Comparison of ENCODE assay signal across 18 mouse cellular contexts in the genomic region with DNA sequence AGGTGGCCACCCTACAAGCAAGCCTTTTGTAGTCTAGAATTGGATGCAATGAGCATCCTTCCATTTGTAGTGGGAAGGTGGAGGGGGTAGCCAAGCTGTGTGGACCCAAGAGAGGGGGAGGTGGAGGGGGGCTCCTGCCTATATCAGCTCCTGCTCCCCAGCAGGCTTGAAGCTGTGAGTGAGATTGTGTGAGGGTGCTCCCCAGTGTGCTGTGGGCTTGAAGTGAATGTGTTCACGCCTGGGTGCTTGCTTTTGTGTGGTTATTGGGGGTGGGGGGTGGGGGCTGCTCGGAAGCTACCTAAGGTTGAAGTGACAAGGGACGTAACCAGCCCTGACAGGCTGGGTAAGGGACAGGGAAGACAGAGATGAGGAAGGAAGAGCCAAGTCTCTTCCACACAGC. TPM values are rescaled to one million over a fixed set of nuclear protein-coding genes. Genes with fewer than 3 reads are reported as not detected.
A peak's percentile ranks its signal among the peaks of the same experiment; 100 is the strongest.
DNase-seq lines count a peak whose midpoint lies in the region; ATAC-seq and TF ChIP-seq lines count a peak whose summit lies in the region.
"Had no signal": no experiment of that assay in that cellular context is flagged by ENCODE, and none has a peak within 500 bp of the region (broad histone marks: within the 10 kb centered on the region; RNA-seq: fewer than 3 reads in every experiment).

No protein-coding gene starts in this region.

- no peak overlapping the region; the same call in 1 of the 2 replicates for H3K4me2 ChIP-seq in heart, postnatal 0 days (ENCODE audit: low read depth, low read length)

- intact Hi-C loops in heart, postnatal 10 days (cut with DNase I) = no loop called here

- no peaks in the 10 kb centered on the region for H3K9me3 ChIP-seq in heart, postnatal 0 days (replicated peaks; ENCODE audit: control insufficient read depth, low read length)
- H3K9me3 ChIP-seq: intestine, embryonic 15.5 days had no signal

- TF ChIP-seq CTCF in heart, postnatal 0 days (IDR thresholded peaks at IDR 0.05; ENCODE audit: low read depth) = no peak
- TF ChIP-seq CTCF in bone marrow, adult 2 months (IDR thresholded peaks at IDR 0.05; ENCODE audit: control insufficient read depth, insufficient read depth, low read length) = no peak

- H3K27me3 ChIP-seq in heart, postnatal 0 days (ENCODE audit: control insufficient read depth, insufficient read depth, low read length) = peaks cover 15% of the 10 kb centered on the region
- no peaks in the 10 kb centered on the region for H3K27me3 ChIP-seq in splenic B cell, adult 2 months (ENCODE audit: control insufficient read depth, insufficient read depth, low read length, poor library complexity, severe bottlenecking)

- peaks cover 32% of the 10 kb centered on the region for H3K4me1 ChIP-seq in heart, postnatal 0 days (ENCODE audit: control insufficient read depth, insufficient read depth)
- peaks cover 14% of the 10 kb centered on the region for H3K4me1 ChIP-seq in bone marrow, adult 2 months (ENCODE audit: control insufficient read depth, insufficient read depth, low read length)

- no peak for TF ChIP-seq POLR2A in bone marrow, adult 2 months (IDR thresholded peaks at IDR 0.05; ENCODE audit: borderline replicate concordance, control insufficient read depth, low read depth, low read length)

- no peak overlapping the region for H3K4me3 ChIP-seq in heart, postnatal 0 days (ENCODE audit: low read depth, low read length)
- peak overlapping the region; percentile 82 for H3K4me3 ChIP-seq in bone marrow, adult 2 months (replicated peaks; ENCODE audit: control insufficient read depth, low read depth, low read length)
- H3K4me3 ChIP-seq: erythroblast, embryonic 14.5 days; heart, adult 2 months had no signal

- H3K27ac ChIP-seq in heart, postnatal 0 days (ENCODE audit: low read depth) = peak overlapping the region; percentile 25; the same call in 1 of the 2 replicates
- H3K27ac ChIP-seq in bone marrow, adult 2 months (ENCODE audit: control insufficient read depth, insufficient read depth, low read depth, low read length, poor library complexity) = peak overlapping the region; percentile 84
- H3K27ac ChIP-seq: intestine, embryonic 15.5 days; liver, embryonic 14.5 days had no signal

- no peak overlapping the region for H3K9ac ChIP-seq in heart, postnatal 0 days (replicated peaks; ENCODE audit: low read depth, low read length)
- H3K9ac ChIP-seq: forebrain, postnatal 0 days; liver, embryonic 14.5 days had no signal

- no peak for TF ChIP-seq EP300 in heart, postnatal 0 days (IDR thresholded peaks at IDR 0.05; ENCODE audit: low read depth)

- ATAC-seq in heart, postnatal 0 days (ENCODE audit: insufficient read depth, low read depth) = no peak
- ATAC-seq: forebrain, postnatal 0 days; intestine, embryonic 15.5 days had no signal

- H3K36me3 ChIP-seq in heart, postnatal 0 days (replicated peaks; ENCODE audit: control insufficient read depth, insufficient read depth, low read length) = no peaks in the 10 kb centered on the region
- no peaks in the 10 kb centered on the region for H3K36me3 ChIP-seq in splenic B cell, adult 2 months (ENCODE audit: control insufficient read depth, insufficient read depth, low read length, poor library complexity, severe bottlenecking)
- H3K36me3 ChIP-seq: intestine, embryonic 15.5 days had no signal

- peak; percentile 2 for DNase-seq in heart, postnatal 0 days (ENCODE audit: low spot score)
- no peak for DNase-seq in heart, postnatal 10 days
- peak; percentile 65 for DNase-seq in CD4-positive helper T cell, adult 2 months (ENCODE audit: low read depth, low spot score)
- peak; percentile 44 for DNase-seq in splenic B cell, adult 2 months (ENCODE audit: low read depth, low spot score)
- no peak for DNase-seq in adrenal gland, adult 18-20 months (ENCODE audit: low spot score in 2 of 2)
- no peak for DNase-seq in layer of hippocampus, adult 9-10 months (ENCODE audit: low spot score)
- DNase-seq: cerebellum, postnatal 14 days; forebrain, postnatal 0 days; heart, adult 2 months; kidney, postnatal 14 days; layer of hippocampus, postnatal 36 days; lung, postnatal 36 days; midbrain, embryonic 14.5 days had no signal

- WGBS in heart, postnatal 0 days = 76% methylated on average over 3 of the region's 3 CpGs
- WGBS in bone marrow, adult 2 months = 10% methylated on average over 3 of the region's 3 CpGs

RNA-seq across cellular contexts. Expression of a gene that starts 1.9 kb away (rescaled TPM):
- 0.04 and 0.19 TPM in 2 replicates for total RNA-seq in heart, postnatal 0 days (2014; rRNA removed; ENCODE audit: low replicate concordance)
- 0.31 and 0.37 TPM in 2 replicates for polyA plus RNA-seq in heart, postnatal 0 days (2015; fragmentation: Nextera tagmentation; extraction: Ambion mirVana)
- total RNA-seq in heart, postnatal 10 days (2021) = under 1 TPM; 0.19 to 0.40 TPM
- 16.1 and 53.3 TPM in 2 replicates for polyA plus RNA-seq in bone marrow, adult 2 months (2011; ENCODE audit: insufficient read depth, insufficient read length, low replicate concordance, missing spikeins)
- under 1 TPM; 0.43 to 0.58 TPM for total RNA-seq in adrenal gland, adult 18-20 months (2021)
- total RNA-seq: forebrain, postnatal 0 days; gastrocnemius, adult 8-10 months had no signal

RNA-seq across cellular contexts. Expression of a gene that starts 35.3 kb away (rescaled TPM):
- total RNA-seq in heart, postnatal 0 days (2014; rRNA removed; ENCODE audit: low replicate concordance) = 40.5 and 57.2 TPM in 2 replicates
- 4.6 and 5.2 TPM in 2 replicates for polyA plus RNA-seq in heart, postnatal 0 days (2015; fragmentation: Nextera tagmentation; extraction: Ambion mirVana)
- 10 to 100 TPM; 54.0 to 63.0 TPM for total RNA-seq in heart, postnatal 10 days (2021)
- 20.1 and 21.7 TPM in 2 replicates for polyA plus RNA-seq in bone marrow, adult 2 months (2011; ENCODE audit: insufficient read depth, insufficient read length, low replicate concordance, missing spikeins)
- 10 to 100 TPM; 72.1 to 86.9 TPM for total RNA-seq in adrenal gland, adult 18-20 months (2021)

RNA-seq across cellular contexts. Expression of a gene that starts 53.4 kb away (rescaled TPM):
- 19.7 and 20.7 TPM in 2 replicates for total RNA-seq in heart, postnatal 0 days (2014; rRNA removed; ENCODE audit: low replicate concordance)
- polyA plus RNA-seq in heart, postnatal 0 days (2015; fragmentation: Nextera tagmentation; extraction: Ambion mirVana) = 39.6 and 44.4 TPM in 2 replicates
- 10 to 100 TPM; 40.7 to 43.5 TPM for total RNA-seq in heart, postnatal 10 days (2021)
- polyA plus RNA-seq in bone marrow, adult 2 months (2011; ENCODE audit: insufficient read depth, insufficient read length, low replicate concordance, missing spikeins) = 12.8 and 19.1 TPM in 2 replicates
- total RNA-seq in adrenal gland, adult 18-20 months (2021) = 10 to 100 TPM; 25.2 to 26.1 TPM

Comparison
In these comparisons a context has a peak if more than half of its experiments do, and no peak if none do; other contexts are left out.
1. DNase-seq: peak in heart, postnatal 0 days (single experiment), CD4-positive helper T cell, adult 2 months (single experiment) and splenic B cell, adult 2 months (single experiment); none in heart, postnatal 10 days (0 of 2), adrenal gland, adult 18-20 months (0 of 2) and layer of hippocampus, adult 9-10 months (single experiment).